Mouse (Mus musculus): Measurements from ENCODE around the gene Eml2. TPM values are rescaled to one million over a fixed set of nuclear protein-coding genes. Genes with fewer than 3 reads are reported as not detected.
"Not testable (repeated sequence)": the region's sequence is repeated elsewhere in the genome, so short reads cannot be mapped to it uniquely, and the experiment has no call there.

The Eml2 gene
- polyA plus RNA-seq, 1 experiment: 11.1 TPM

DNA sequence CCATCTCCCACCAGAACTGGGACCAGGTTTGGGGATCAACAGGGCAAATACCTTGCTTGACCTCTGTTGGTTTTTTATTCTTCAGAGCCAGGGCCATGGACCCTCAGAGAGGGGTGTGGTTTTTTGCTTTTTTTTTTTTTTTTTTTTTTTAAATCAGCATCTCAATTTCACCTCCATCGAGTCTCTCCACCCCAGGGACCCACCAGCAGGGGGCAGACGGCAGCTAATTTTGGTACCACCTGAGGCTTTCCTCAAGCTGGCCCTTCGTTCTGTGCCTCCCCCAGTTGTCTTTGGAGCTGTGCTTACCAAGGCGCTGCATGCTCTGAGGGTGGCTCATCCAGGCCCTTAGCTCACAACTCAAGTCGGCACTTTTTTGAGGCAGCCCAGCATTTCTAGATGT is 38.8 kb upstream of the Eml2 start:
- TF ChIP-seq POLR2A (IDR thresholded peaks at IDR 0.05; ENCODE audit: control insufficient read depth, low read depth, low read length) (no peak), CTCF (IDR thresholded peaks at IDR 0.05; ENCODE audit: control insufficient read depth, insufficient read depth, insufficient replicate concordance, low read depth, low read length) (0 out of 2 replicates have a peak, but pooled peaks have one; percentile 21)
- H3K4me3 ChIP-seq (ENCODE audit: control insufficient read depth, low read depth, low read length): no peak overlapping the region
- no peaks in the 10 kb centered on the region for H3K4me1 ChIP-seq (ENCODE audit: control insufficient read depth, insufficient read depth, low read length)
- no peaks in the 10 kb centered on the region for H3K27me3 ChIP-seq (ENCODE audit: control insufficient read depth, insufficient read depth, low read length)
- peaks cover 4% of the 10 kb centered on the region; the same call in 1 of the 2 replicates for H3K36me3 ChIP-seq (ENCODE audit: control insufficient read depth, insufficient read depth, low read length)
- H3K27ac ChIP-seq (ENCODE audit: control insufficient read depth, insufficient read depth, low read depth, low read length): no peak overlapping the region

- TF ChIP-seq CTCF (IDR thresholded peaks at IDR 0.05; ENCODE audit: control insufficient read depth, insufficient read depth, insufficient replicate concordance, low read depth, low read length) (no peak), POLR2A (IDR thresholded peaks at IDR 0.05; ENCODE audit: control insufficient read depth, low read depth, low read length) (no peak)
- H3K4me1 ChIP-seq (ENCODE audit: control insufficient read depth, insufficient read depth, low read length): peaks cover 6% of the 10 kb centered on the region
- peak overlapping the region; percentile 73 for H3K4me3 ChIP-seq (ENCODE audit: control insufficient read depth, low read depth, low read length)
- H3K36me3 ChIP-seq (ENCODE audit: control insufficient read depth, insufficient read depth, low read length): no peaks in the 10 kb centered on the region
- no peak overlapping the region for H3K27ac ChIP-seq (ENCODE audit: control insufficient read depth, insufficient read depth, low read depth, low read length)
- no peaks in the 10 kb centered on the region for H3K27me3 ChIP-seq (ENCODE audit: control insufficient read depth, insufficient read depth, low read length)
Observed at GRCm38 (mm10) chr7:19146793-19147192, 29.4 kb upstream of the Eml2 start.

DNA sequence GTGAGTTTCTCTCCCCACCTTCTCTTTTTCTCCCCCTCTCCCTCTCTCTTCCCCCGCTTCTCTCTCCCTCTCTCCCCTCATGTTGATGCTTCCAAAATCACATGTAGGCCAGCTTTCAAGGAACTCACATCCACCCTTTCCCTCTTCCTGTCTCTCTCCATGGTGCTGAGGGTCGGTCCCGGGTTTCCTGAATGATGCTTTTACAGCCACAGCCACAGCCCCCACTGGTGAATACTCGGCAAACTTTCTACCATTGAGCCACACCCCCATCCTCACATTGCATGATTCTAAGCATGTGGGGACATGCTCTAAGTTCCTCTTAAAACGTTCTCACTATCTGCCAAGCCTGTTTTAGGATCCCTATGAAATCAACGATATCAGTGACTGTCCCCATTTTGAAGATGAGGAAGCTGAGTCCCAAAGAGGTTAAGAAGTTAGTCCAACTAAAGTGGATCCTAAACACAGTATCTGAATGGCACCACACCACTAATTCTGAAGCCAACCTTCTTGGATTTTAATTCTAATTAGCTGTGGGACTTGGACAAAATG is 28.6 kb upstream of the Eml2 start:
- no peak overlapping the region for H3K27ac ChIP-seq (ENCODE audit: control insufficient read depth, insufficient read depth, low read depth, low read length)
- H3K4me1 ChIP-seq (ENCODE audit: control insufficient read depth, insufficient read depth, low read length): peaks cover 6% of the 10 kb centered on the region
- no peak for TF ChIP-seq CTCF (IDR thresholded peaks at IDR 0.05; ENCODE audit: control insufficient read depth, insufficient read depth, insufficient replicate concordance, low read depth, low read length)
- no peak for TF ChIP-seq POLR2A (IDR thresholded peaks at IDR 0.05; ENCODE audit: control insufficient read depth, low read depth, low read length)
- H3K27me3 ChIP-seq (ENCODE audit: control insufficient read depth, insufficient read depth, low read length): no peaks in the 10 kb centered on the region
- H3K4me3 ChIP-seq (ENCODE audit: control insufficient read depth, low read depth, low read length): peak overlapping the region; percentile 73
- peaks cover 4% of the 10 kb centered on the region for H3K36me3 ChIP-seq (ENCODE audit: control insufficient read depth, insufficient read depth, low read length)

DNA sequence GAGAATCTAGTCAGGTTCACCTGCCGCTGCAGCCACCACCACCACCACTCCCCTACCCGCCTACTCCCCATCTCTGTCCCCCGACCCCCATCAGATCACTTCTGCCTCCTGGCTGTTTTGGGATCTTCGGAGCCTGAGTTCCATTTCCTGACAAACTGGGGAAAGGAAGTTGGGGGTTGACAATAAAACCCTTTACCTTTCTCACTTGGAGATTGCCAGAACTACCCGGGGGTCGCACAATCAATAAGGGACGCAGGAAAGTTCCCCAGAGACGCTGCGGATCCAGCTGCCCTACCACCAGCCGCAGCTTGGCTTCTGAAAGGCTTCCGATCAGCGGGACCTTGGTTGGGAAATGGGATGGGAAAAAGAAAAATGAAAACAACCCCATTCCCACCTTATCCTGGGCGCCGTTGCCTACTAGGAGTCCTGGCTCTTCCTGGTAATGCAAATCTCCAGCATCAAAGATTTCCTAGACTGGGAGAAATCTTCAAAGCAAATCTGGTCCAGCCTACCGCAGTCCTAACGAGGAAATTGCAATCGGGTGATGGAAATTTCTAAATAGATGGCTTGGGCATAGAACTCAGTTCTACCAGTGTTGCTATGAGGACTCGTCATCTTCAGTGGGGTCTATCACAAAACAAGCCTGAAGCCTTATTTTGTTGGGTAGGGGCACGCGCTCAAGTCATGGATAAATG is 27.9 kb upstream of the Eml2 start:
- peaks cover 6% of the 10 kb centered on the region for H3K4me1 ChIP-seq (ENCODE audit: control insufficient read depth, insufficient read depth, low read length)
- peak overlapping the region; percentile 95 for H3K27ac ChIP-seq (ENCODE audit: control insufficient read depth, insufficient read depth, low read depth, low read length)
- H3K4me3 ChIP-seq (ENCODE audit: control insufficient read depth, low read depth, low read length): peak overlapping the region; percentile 91
- H3K36me3 ChIP-seq (ENCODE audit: control insufficient read depth, insufficient read depth, low read length): peaks cover 4% of the 10 kb centered on the region
- no peaks in the 10 kb centered on the region for H3K27me3 ChIP-seq (ENCODE audit: control insufficient read depth, insufficient read depth, low read length)
- no peak for TF ChIP-seq CTCF (IDR thresholded peaks at IDR 0.05; ENCODE audit: control insufficient read depth, insufficient read depth, insufficient replicate concordance, low read depth, low read length)
- no peak for TF ChIP-seq POLR2A (IDR thresholded peaks at IDR 0.05; ENCODE audit: control insufficient read depth, low read depth, low read length)

- H3K4me3 ChIP-seq (ENCODE audit: control insufficient read depth, low read depth, low read length): peak within 1 kb of the TSS; percentile 91
- no peaks in the 10 kb centered on the region for H3K27me3 ChIP-seq (ENCODE audit: control insufficient read depth, insufficient read depth, low read length)
- H3K27ac ChIP-seq (ENCODE audit: control insufficient read depth, insufficient read depth, low read depth, low read length): peak within 1 kb of the TSS; percentile 95
- peaks cover 6% of the 10 kb centered on the region for H3K4me1 ChIP-seq (ENCODE audit: control insufficient read depth, insufficient read depth, low read length)
- TF ChIP-seq CTCF (IDR thresholded peaks at IDR 0.05; ENCODE audit: control insufficient read depth, insufficient read depth, insufficient replicate concordance, low read depth, low read length) (no peak), POLR2A (IDR thresholded peaks at IDR 0.05; ENCODE audit: control insufficient read depth, low read depth, low read length) (peak; percentile 38)
- peaks cover 4% of the 10 kb centered on the region for H3K36me3 ChIP-seq (ENCODE audit: control insufficient read depth, insufficient read depth, low read length)
Observed at GRCm38 (mm10) chr7:19148875-19149541, 27.2 kb upstream of the Eml2 start, which contains the start of gene Qpctl. TSS of gene Qpctl (minus strand) at chr7:19149291.

DNA sequence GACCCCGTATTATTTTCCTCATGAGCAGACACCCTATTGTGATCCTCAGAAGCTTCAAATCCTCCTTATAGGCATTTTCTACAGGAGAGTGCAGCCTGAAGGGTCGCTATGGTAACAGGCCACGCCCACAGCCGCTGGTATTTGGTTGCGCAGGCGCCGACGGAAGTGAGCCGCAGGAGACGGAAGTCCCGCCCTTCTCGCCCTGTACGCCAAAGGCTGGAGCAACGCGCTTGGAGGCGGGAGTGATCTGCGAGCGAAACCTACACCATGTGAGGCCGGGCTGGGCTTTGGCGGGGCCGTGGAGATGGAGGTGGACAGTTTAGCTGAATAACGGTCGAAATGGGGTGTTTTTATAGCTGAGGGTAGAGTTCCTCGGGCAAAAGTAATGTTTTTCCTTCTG is 26.6 kb upstream of the Eml2 start, which contains the start of gene Snrpd2:
TSS of gene Snrpd2 (plus strand) at position 97 of the 400 bp plus-strand sequence.
- Histone ChIP-seq H3K27me3 (ENCODE audit: control insufficient read depth, insufficient read depth, low read length) (no peaks in the 10 kb centered on the region), H3K4me3 (ENCODE audit: control insufficient read depth, low read depth, low read length) (peak within 1 kb of the TSS; percentile 91), H3K4me1 (ENCODE audit: control insufficient read depth, insufficient read depth, low read length) (peaks cover 6% of the 10 kb centered on the region), H3K27ac (ENCODE audit: control insufficient read depth, insufficient read depth, low read depth, low read length) (peak within 1 kb of the TSS; percentile 95), H3K36me3 (ENCODE audit: control insufficient read depth, insufficient read depth, low read length) (peaks cover 4% of the 10 kb centered on the region)
- peak; percentile 90 for TF ChIP-seq POLR2A (IDR thresholded peaks at IDR 0.05; ENCODE audit: control insufficient read depth, low read depth, low read length)
- TF ChIP-seq CTCF (IDR thresholded peaks at IDR 0.05; ENCODE audit: control insufficient read depth, insufficient read depth, insufficient replicate concordance, low read depth, low read length): no peak

DNA sequence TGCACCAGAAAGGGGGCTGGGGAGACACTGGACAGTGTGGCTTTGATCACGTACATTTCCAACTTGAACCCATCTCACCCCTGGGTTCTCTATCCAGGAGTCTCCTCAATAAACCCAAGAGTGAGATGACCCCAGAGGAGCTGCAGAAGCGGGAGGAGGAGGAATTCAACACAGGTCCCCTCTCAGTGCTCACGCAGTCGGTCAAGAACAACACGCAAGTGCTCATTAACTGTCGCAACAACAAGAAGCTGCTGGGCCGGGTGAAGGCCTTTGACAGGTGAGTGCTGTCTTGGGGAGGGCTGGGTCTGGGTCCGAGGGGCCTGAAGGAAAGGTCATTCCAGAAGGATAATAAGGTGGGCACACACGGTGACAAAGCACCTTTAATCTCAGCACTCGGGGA is 25.1 kb upstream of the Eml2 start:
- H3K27ac ChIP-seq (ENCODE audit: control insufficient read depth, insufficient read depth, low read depth, low read length); H3K36me3 ChIP-seq (ENCODE audit: control insufficient read depth, insufficient read depth, low read length): not testable (repeated sequence)
- H3K4me3 ChIP-seq (ENCODE audit: control insufficient read depth, low read depth, low read length): peak overlapping the region; percentile 91

More for the DNA sequence above, 25.1 kb upstream of the Eml2 start:
- H3K27me3 ChIP-seq (ENCODE audit: control insufficient read depth, insufficient read depth, low read length); H3K4me1 ChIP-seq (ENCODE audit: control insufficient read depth, insufficient read depth, low read length): not testable (repeated sequence)

Data from testis, adult 2 months (tissue).